Mouse (Mus musculus) central nervous system, embryonic 11.5 days (tissue): ENCODE data around the gene Trip11. TPM values are rescaled to one million over a fixed set of nuclear protein-coding genes. Genes with fewer than 3 reads are reported as not detected.

Experiments used
- polyA plus RNA-seq: library from polyadenylated mRNA; depleted of rRNA; stranded (reverse); fragments of >200 nt; gene quantifications from 2 replicates; pipeline ENCODE4 v1.2.3, GENCODE M21; 2012; rRNA removed

Trip11 gene
- polyA plus RNA-seq = 7.1 and 9.7 TPM in 2 replicates

DNA sequence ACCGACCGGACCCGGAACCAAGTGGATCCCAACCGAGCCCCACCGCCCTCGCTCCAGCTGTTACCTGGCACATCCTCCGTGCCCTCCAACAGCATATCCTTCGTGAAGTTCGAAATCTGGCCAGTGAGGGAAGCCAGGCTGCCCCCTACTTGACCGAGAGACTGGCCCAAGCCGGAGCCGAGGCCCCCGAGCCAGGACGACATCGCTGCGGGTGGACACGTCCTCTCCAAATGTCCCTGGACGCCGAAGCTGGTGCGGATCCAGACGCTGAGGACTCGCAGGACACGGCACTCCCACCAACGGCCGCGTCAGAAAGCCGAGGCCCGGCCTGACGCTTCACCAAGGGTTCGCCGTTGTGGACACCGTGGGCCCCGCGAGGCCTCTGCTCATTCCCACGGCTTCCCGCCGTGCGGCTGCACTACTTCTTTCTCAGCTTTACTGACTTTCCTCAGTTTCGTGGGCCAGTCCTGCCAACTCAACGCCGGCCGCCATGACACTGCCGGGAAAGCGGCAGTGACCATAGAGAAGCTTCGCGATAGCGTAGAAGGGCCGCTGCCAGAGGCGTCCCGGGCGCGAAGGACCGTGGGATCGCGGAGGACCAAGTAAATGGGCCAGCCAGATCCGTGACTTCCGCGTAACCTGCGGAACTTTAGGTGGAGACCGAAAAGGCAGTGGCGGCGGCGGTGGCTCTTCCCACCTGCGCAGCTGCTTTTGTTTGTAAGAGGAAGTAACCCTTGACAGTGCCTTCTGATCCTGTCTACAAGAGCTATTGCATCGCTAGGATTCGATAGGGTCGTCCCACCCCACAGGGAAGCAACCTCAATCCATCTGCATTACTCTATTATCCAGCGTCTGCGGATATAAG, at the start of gene Trip11:
Gene Trip11, minus strand, starts transcription at position 642 of the 865 bp plus-strand sequence.

GRCm38 (mm10) chr12:101957942-101958544, 45.0 kb upstream of the Trip11 start, which contains the start of gene Atxn3:
Atxn3 (minus strand) TSS chr12:101958246.

DNA sequence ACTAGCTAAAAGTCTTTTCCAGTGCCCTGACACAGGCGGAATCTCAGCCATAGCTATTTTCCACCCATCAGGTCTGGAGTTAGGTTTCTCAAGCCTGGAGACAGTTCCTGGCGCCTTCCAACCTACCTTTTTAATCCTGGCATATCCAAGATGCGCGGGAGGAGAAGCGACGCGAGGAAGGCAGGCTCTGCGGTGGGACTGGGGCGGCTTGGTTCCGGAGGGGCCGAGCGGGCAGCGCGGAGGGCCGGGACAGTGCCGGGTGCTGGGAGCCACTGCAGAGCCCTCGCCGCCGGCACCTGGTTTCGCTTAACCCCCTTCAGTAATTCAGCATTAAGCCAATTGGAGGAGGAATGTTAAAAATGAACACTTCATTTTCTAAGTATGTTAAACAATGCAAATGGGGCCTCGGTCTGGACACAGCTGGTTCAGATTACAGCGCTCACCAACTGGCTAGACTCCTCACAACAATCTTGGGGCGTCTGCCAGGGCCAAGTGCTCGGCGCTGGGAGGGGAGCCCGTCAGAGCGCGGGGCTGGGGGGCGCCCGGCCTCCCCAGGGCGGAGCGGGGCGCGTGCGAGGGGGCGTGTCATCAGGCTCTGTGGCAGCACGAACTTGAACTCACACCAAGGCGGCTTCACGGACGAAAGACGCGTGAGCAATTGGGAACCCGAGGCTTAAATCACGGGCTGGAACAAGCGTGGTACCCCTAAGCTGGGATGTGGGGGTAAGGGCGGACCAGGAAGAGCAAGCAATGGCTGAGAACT, 94.3 kb downstream of the Trip11 start, which contains the start of gene Fbln5:
Gene Fbln5, minus strand, starts transcription at position 448 of the 763 bp plus-strand sequence.

Other genes with a start within 250 kb of the Trip11 start
- 0.02 and 0.10 TPM in 2 replicates for gene Tc2n, start 194.7 kb downstream of the Trip11 start, polyA plus RNA-seq
- 7.0 and 16.2 TPM in 2 replicates for gene Fbln5, start 94.2 kb downstream of the Trip11 start, polyA plus RNA-seq
- 13.6 and 16.4 TPM in 2 replicates for gene Atxn3, start 45.0 kb upstream of the Trip11 start, polyA plus RNA-seq
- 27.7 and 32.2 TPM in 2 replicates for gene Cpsf2, start 62.7 kb upstream of the Trip11 start, polyA plus RNA-seq
- 0.29 and 0.39 TPM in 2 replicates for gene Slc24a4, start 215.5 kb upstream of the Trip11 start, polyA plus RNA-seq